Mouse (Mus musculus) adrenal gland, postnatal 10 days (tissue): ENCODE data around the gene Anks6. TPM values are rescaled to one million over a fixed set of nuclear protein-coding genes. Genes with fewer than 3 reads are reported as not detected.
A peak's percentile ranks its signal among the peaks of the same experiment; 100 is the strongest.

ENCODE experiments used
- DNase-seq: peaks from one replicate; pipeline ENCODE4 v3.0.0; 2021; ENCODE audit warnings: mixed read lengths
- total RNA-seq, 2 experiments: library from RNA; stranded (reverse); gene quantifications; 2 replicates each; pipeline ENCODE4 v1.2.3; 2021

Anks6 gene
- total RNA-seq, 2 experiments from 2014 or later = 3.6 to 6.4 TPM

GRCm38 (mm10) chr4:46990281-46991015 lies 66.8 kb downstream of the Anks6 start:
- peak; percentile 41 for DNase-seq

GRCm38 (mm10) chr4:46989842-46990241 lies 67.4 kb downstream of the Anks6 start:
- DNase-seq = peak; percentile 39

- no peak for DNase-seq
Observed at GRCm38 (mm10) chr4:46988824-46989223, 68.4 kb downstream of the Anks6 start.

- DNase-seq = no peak
Observed at GRCm38 (mm10) chr4:46988257-46988656, 69.0 kb downstream of the Anks6 start.

GRCm38 (mm10) chr4:46987809-46988208 lies 69.4 kb downstream of the Anks6 start:
- DNase-seq = no peak

- no peak for DNase-seq
Observed at GRCm38 (mm10) chr4:46986054-46986453, 71.2 kb downstream of the Anks6 start.

GRCm38 (mm10) chr4:46982912-46983311 lies 74.3 kb downstream of the Anks6 start:
- no peak for DNase-seq

- DNase-seq = no peak
Observed at GRCm38 (mm10) chr4:46982094-46982493, 75.1 kb downstream of the Anks6 start.

- no peak for DNase-seq
Observed at GRCm38 (mm10) chr4:46978371-46978770, 78.9 kb downstream of the Anks6 start.

GRCm38 (mm10) chr4:46977161-46977560 lies 80.1 kb downstream of the Anks6 start:
- no peak for DNase-seq

GRCm38 (mm10) chr4:46976671-46977071 lies 80.6 kb downstream of the Anks6 start:
- DNase-seq = no peak

- no peak for DNase-seq
Observed at GRCm38 (mm10) chr4:46973322-46973721, 83.9 kb downstream of the Anks6 start.

- DNase-seq = no peak
Observed at GRCm38 (mm10) chr4:46967981-46968380, 89.2 kb downstream of the Anks6 start.

- DNase-seq = no peak
Observed at GRCm38 (mm10) chr4:46966551-46966950, 90.7 kb downstream of the Anks6 start.

Other genes starting within 250 kb of the Anks6 start
- 1 to 10 TPM; 1.6 to 1.7 TPM for gene Gabbr2, start 65.6 kb downstream of the Anks6 start, total RNA-seq
- 1 to 10 TPM; 1.1 to 2.2 TPM for gene Galnt12, start 34.5 kb upstream of the Anks6 start, total RNA-seq
- gene Col15a1, start 150.7 kb upstream of the Anks6 start, total RNA-seq = 100 to 1,000 TPM; 109 to 154 TPM